Mouse (Mus musculus) liver, adult 2 months (tissue): ENCODE measurements around the gene Txnrd2.

Experiments
- CTCF ChIP-seq: fragments of 200-500 bp; IDR thresholded peaks from 2 replicates; pipeline ENCODE4 v1.5.1; 2011; ENCODE audit warnings: low read depth, low read length, control low read depth
- POLR2A ChIP-seq: fragments of 200-500 bp; IDR thresholded peaks from 2 replicates; pipeline ENCODE4 v1.6.1; 2011; ENCODE audit warnings: low read length, control low read depth; ENCODE audit not compliant: insufficient read depth; ENCODE audit errors: extremely low read depth

- TF ChIP-seq POLR2A = no peak
- TF ChIP-seq CTCF = no peak
Measured at GRCm38 (mm10) chr16:18486126-18486525, 59.9 kb downstream of the Txnrd2 start.
